Mouse (Mus musculus) testis, adult 2 months (tissue): ENCODE results near the gene Tbc1d8b. TPM values are rescaled to one million over a fixed set of nuclear protein-coding genes. Genes with fewer than 3 reads are reported as not detected.

Source experiments
- H3K27ac ChIP-seq: fragments of 200-500 bp; 2 replicates; pipeline ENCODE4 v1.5.1; 2012; ENCODE audit warnings: low read depth, low read length; ENCODE audit not compliant: control insufficient read depth, insufficient read depth
- H3K27me3 ChIP-seq: fragments of 200-500 bp; 2 replicates; pipeline ENCODE4 v1.6.1; 2012; ENCODE audit warnings: mild to moderate bottlenecking, low read length, moderate library complexity; ENCODE audit not compliant: control insufficient read depth, insufficient read depth
- H3K36me3 ChIP-seq: fragments of 200-500 bp; 2 replicates; pipeline ENCODE4 v1.6.1; 2012; ENCODE audit warnings: mild to moderate bottlenecking, low read length; ENCODE audit not compliant: control insufficient read depth, insufficient read depth
- H3K4me1 ChIP-seq: fragments of 200-500 bp; 2 replicates; pipeline ENCODE4 v1.6.1; 2012; ENCODE audit warnings: low read length; ENCODE audit not compliant: control insufficient read depth, insufficient read depth
- H3K4me3 ChIP-seq: fragments of 200-500 bp; 2 replicates; pipeline ENCODE4 v1.5.1; 2012; ENCODE audit warnings: low read depth, mild to moderate bottlenecking, low read length, moderate library complexity, mixed read lengths; ENCODE audit not compliant: control insufficient read depth
- CTCF ChIP-seq: fragments of 200-500 bp; IDR thresholded peaks from 2 replicates; pipeline ENCODE4 v1.5.1; 2012; ENCODE audit warnings: low read depth, mild to moderate bottlenecking, inconsistent platforms, low read length, moderate library complexity; ENCODE audit not compliant: control insufficient read depth, insufficient read depth, insufficient replicate concordance
- POLR2A ChIP-seq: fragments of 200-500 bp; IDR thresholded peaks from 2 replicates; pipeline ENCODE4 v1.6.1; 2012; ENCODE audit warnings: low read depth, mild to moderate bottlenecking, inconsistent platforms, low read length, moderate library complexity; ENCODE audit not compliant: control insufficient read depth
- polyA plus RNA-seq: library from polyadenylated mRNA; depleted of rRNA; stranded (reverse); fragments of >200 nt; gene quantifications from 2 replicates; pipeline ENCODE4 v1.2.3, GENCODE M21; 2012; rRNA removed

The Tbc1d8b gene
- polyA plus RNA-seq, result 0.66 and 0.67 TPM in 2 replicates

DNA sequence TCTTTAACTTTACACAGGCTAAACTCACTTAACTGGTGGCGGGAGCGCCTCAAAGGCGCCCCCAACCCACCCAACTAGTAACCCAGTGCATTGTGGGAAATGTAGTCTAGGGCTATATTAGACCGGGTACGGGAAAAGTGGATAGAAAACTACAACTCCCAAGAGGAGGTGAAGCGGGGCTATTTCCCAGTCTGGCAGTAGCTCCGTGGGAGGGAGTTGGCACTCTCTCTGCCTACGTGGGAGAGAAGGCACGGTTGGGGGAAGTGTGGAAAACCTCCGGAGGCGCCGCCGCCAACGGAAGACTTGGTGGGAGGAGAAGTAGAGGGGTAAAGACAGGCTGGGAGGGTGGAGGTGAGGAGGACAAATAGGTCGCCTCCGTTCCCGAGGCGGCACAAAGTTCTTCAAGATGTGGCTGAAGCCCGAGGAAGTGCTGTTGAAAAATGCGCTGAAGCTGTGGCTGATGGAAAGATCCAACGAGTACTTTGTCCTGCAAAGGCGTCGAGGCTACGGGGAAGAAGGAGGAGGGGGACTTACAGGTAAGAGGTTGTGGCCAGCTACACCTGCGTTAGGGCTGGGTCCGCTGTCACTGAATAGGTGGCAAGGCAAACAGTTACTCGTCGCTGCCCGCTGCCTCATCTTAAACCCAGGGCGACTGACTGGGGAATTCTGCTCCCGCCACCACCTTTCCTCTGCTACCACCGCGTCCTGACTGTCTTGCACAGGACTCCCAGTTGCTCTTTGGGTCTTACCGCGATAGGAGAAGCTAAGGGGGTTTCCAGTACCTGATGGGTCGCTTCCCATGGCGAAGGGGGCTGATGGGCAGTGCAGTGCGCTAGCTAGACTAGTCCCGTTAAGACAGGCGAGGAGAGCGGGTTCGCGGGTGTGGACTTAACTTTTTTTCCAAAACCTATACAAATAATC lies at the start of gene Tbc1d8b:
Tbc1d8b (plus strand) TSS at position 222 of the 921 bp plus-strand sequence.
- H3K27me3 ChIP-seq, result no peaks in the 10 kb centered on the region

DNA sequence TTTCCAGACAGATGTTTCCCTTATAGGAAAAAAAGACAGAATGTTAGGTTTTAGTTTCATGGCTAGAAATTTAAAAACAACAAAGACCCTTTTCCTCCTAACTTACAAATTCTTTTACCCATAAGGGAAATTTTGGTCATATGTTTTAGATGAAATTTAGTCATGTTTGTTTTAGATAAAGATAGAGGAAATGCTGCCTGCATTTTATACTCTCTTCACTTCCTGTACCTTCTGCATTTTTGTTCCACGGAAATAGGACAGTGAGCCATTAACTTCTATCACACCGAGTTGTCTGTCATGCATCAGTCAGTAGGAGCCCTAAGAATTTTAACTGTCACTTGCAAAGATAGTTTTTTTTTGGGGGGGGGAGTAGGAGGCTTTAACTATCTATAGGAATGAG lies 45.1 kb upstream of the Tbc1d8b start:
- no peaks in the 10 kb centered on the region for H3K4me1 ChIP-seq
- no peak for TF ChIP-seq POLR2A
- no peak for TF ChIP-seq CTCF
- H3K4me3 ChIP-seq, result no peak overlapping the region
- H3K27me3 ChIP-seq, result no peaks in the 10 kb centered on the region
- H3K27ac ChIP-seq, result no peak overlapping the region
- no peaks in the 10 kb centered on the region for H3K36me3 ChIP-seq

More for the DNA sequence above, at the start of gene Tbc1d8b:
- peak within 1 kb of the TSS; percentile 93 for H3K4me3 ChIP-seq
- H3K36me3 ChIP-seq, result no peaks in the 10 kb centered on the region
- H3K4me1 ChIP-seq, result no peaks in the 10 kb centered on the region; the same call in 1 of the 2 replicates
- peak within 1 kb of the TSS; percentile 86 for H3K27ac ChIP-seq
- peak; percentile 46; the same call in 1 of the 2 replicates for TF ChIP-seq POLR2A
- TF ChIP-seq CTCF, result no peak

DNA sequence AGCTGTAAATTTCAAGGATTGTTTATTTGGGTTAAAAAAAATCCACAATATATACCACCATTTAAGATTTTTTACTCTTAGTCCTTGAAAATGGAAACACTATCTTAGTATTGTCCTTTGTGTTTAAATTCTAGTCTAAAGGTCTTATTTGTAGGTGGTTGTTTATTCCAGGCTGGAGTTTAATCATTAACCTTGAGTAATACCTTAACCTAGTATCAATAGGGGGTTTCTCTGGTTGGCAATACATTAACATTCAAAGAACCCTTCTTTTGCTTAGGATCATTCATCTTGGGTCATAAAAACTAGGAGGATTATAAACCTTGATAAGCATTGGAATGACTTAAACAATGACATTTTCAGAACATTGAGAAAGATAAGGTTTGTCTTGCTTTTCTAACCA lies 44.4 kb upstream of the Tbc1d8b start:
- TF ChIP-seq POLR2A (no peak), CTCF (no peak)
- H3K27ac ChIP-seq, result no peak overlapping the region

DNA sequence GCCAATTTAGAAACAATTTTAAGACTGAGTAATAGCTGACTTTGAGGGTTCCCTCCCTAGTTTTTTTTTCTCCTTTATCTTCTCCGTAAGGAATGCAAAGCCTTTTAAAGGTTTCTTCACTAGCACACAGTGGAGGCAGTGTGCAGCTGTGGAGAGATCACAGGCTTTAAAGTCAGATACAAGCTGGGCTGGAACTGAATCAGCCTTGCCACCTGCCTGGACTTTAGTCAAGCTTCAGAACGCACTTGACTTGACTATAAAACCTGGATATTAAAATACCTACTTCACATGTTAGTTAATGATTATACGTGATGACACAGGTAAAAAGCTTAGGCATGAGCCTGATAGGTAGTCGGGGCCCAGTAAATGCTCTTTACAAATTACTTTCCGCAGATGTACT lies 32.6 kb upstream of the Tbc1d8b start:
- no peaks in the 10 kb centered on the region for H3K4me1 ChIP-seq
- no peak overlapping the region for H3K27ac ChIP-seq
- TF ChIP-seq POLR2A, result no peak
- TF ChIP-seq CTCF, result no peak
- no peaks in the 10 kb centered on the region for H3K27me3 ChIP-seq
- no peaks in the 10 kb centered on the region for H3K36me3 ChIP-seq
- no peak overlapping the region for H3K4me3 ChIP-seq

More for the DNA sequence above, 44.4 kb upstream of the Tbc1d8b start:
- Histone ChIP-seq H3K4me1 (no peaks in the 10 kb centered on the region), H3K36me3 (no peaks in the 10 kb centered on the region), H3K4me3 (no peak overlapping the region), H3K27me3 (no peaks in the 10 kb centered on the region)

DNA sequence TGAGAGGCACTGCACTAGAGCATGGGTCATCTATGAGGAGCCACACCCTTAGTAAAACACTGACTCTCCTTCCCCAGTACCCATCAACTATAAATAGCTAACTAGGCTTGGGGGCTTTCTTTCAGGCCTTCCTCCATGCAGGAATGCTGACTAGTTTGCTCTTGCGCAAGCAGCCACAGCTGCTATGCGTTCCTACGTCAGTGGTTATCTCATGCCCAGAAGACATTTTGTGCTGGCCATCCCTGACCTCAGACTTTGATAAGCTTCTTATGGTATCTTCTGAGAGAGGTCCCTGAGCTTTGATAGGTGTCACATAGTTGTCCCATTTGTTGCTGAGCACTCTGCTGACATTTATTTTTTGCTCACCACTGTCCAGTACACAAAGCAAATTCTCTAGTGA lies 31.5 kb upstream of the Tbc1d8b start:
- H3K27ac ChIP-seq, result no peak overlapping the region
- H3K36me3 ChIP-seq, result no peaks in the 10 kb centered on the region
- no peaks in the 10 kb centered on the region for H3K27me3 ChIP-seq
- no peaks in the 10 kb centered on the region for H3K4me1 ChIP-seq
- TF ChIP-seq POLR2A, result no peak
- TF ChIP-seq CTCF, result no peak
- H3K4me3 ChIP-seq, result no peak overlapping the region

DNA sequence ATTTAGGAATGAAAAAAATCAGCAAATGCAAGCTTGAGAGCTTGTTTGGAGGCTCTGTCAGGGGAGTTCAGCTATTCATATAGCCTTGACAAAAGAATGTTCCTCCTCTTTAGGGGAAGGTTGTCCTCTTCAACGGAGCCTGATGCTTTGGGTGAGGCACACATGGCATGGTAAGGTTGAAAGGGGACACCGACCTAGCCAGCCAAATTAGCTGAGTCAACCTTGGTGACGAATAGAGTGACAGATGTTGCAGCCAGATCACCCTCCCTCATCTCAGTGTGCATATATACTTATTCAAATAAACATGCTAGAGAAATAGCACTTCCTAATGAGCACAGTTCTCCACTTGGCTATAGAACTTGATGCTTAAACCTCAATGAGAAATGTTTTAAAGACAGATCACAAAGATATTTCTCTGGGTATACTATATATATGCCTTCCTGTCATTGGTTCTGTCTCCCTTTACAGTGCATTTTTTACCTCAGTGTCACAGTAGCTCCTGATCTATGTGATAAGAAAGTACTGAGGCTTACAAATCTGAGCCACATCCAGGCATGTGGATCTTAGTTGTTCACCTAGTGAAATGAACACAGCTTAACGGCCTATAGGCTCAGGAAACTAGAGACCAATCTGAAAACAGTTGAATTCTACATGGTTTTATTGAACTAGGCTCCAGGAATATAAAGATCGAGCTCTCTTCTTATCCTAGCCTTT lies 30.3 kb upstream of the Tbc1d8b start:
- Histone ChIP-seq H3K36me3 (no peaks in the 10 kb centered on the region), H3K4me3 (no peak overlapping the region), H3K27me3 (no peaks in the 10 kb centered on the region), H3K4me1 (no peaks in the 10 kb centered on the region), H3K27ac (no peak overlapping the region)
- TF ChIP-seq POLR2A, result no peak
- no peak for TF ChIP-seq CTCF

DNA sequence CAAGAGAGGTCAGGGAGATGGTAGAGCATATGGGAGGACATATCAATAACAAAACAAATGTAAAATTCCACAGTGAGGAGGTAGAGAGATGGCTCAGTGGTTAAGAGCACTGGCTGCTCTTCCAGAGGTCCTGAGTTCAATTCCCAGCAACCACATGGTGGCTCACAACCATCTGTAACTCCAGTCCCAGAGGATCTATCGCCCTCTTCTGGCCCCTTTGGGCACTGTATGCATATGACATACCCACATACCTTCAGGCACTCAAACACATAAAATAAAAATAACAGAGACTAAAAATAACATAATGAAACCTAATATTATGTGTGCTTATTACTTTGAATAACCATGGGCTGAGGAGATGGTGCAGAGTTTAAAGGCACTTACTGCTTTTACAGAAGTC lies 22.7 kb upstream of the Tbc1d8b start:
- no peak for TF ChIP-seq POLR2A
- TF ChIP-seq CTCF, result no peak
- no peaks in the 10 kb centered on the region for H3K36me3 ChIP-seq
- no peak overlapping the region for H3K4me3 ChIP-seq
- no peaks in the 10 kb centered on the region for H3K4me1 ChIP-seq
- H3K27ac ChIP-seq, result no peak overlapping the region
- no peaks in the 10 kb centered on the region for H3K27me3 ChIP-seq
